Mouse (Mus musculus) stomach, postnatal 0 days (tissue): Measurements from ENCODE around the gene Pdss2. TPM values are rescaled to one million over a fixed set of nuclear protein-coding genes. Genes with fewer than 3 reads are reported as not detected.

Experiments used
- ATAC-seq: fragments of 200-750 bp; cut with Nextera tagmentation; 2 replicates; pipeline ENCODE4 v1.8.0; 2017; ENCODE audit not compliant: low FRiP score, low TSS enrichment
- DNase-seq: peaks from one replicate; pipeline ENCODE4 v3.0.0-alpha.2; 2016; ENCODE audit warnings: low spot score
- H3K27ac ChIP-seq: fragments of 300-500 bp; sonication (generic); replicated peaks from 2 replicates; pipeline ENCODE4 v1.5.1; 2014; ENCODE audit warnings: mild to moderate bottlenecking, control low read depth
- H3K27me3 ChIP-seq: fragments of 300-500 bp; sonication (generic); 2 replicates; pipeline ENCODE4 v1.6.1; 2014; ENCODE audit warnings: low read length; ENCODE audit not compliant: control insufficient read depth, insufficient read depth
- H3K36me3 ChIP-seq: fragments of 300-500 bp; sonication (generic); 2 replicates; pipeline ENCODE4 v1.6.1; 2014; ENCODE audit warnings: low read length, mixed read lengths; ENCODE audit not compliant: control insufficient read depth, insufficient read depth
- H3K4me1 ChIP-seq: fragments of 300-500 bp; sonication (generic); replicated peaks from 2 replicates; pipeline ENCODE4 v1.6.1; 2014; ENCODE audit warnings: antibody characterized with exemption; ENCODE audit not compliant: control insufficient read depth, insufficient read depth
- H3K4me2 ChIP-seq: fragments of 300-500 bp; sonication (generic); replicated peaks from 2 replicates; pipeline ENCODE4 v1.6.1; 2014; ENCODE audit warnings: low read depth, mild to moderate bottlenecking, control low read depth, moderate library complexity
- H3K4me3 ChIP-seq: fragments of 300-500 bp; sonication (generic); 2 replicates; pipeline ENCODE4 v1.5.1; 2014; ENCODE audit warnings: low read depth, low read length, control low read depth
- H3K9ac ChIP-seq: fragments of 300-500 bp; sonication (generic); 2 replicates; pipeline ENCODE4 v1.6.1; 2014; ENCODE audit warnings: mild to moderate bottlenecking, low read length, control low read depth, mixed read lengths
- H3K9me3 ChIP-seq: fragments of 300-500 bp; sonication (generic); 2 replicates; pipeline ENCODE4 v1.6.1; 2016; ENCODE audit warnings: low read length; ENCODE audit not compliant: control insufficient read depth
- CTCF ChIP-seq: IDR thresholded peaks from 2 replicates; pipeline ENCODE4 v1.5.1; 2016; ENCODE audit warnings: antibody characterized with exemption, low read depth, mild to moderate bottlenecking, moderate library complexity
- EP300 ChIP-seq: optimal IDR thresholded peaks from 2 replicates; pipeline ENCODE3; 2016; ENCODE audit warnings: antibody characterized with exemption
- WGBS: fragments of 180-500 bp; shearing (Covaris S2); extraction: QIAGEN DNeasy Blood & Tissue Kit; methylation state at CpG from one replicate; pipeline ENCODE4 v1.1.7; 2014; 5-methylcytosine and 5-hydroxymethylcytosine counted together
- polyA plus RNA-seq: library from polyadenylated mRNA; unstranded; fragments of >200 nt; fragmentation: Nextera tagmentation; extraction: Ambion mirVana; gene quantifications from 2 replicates; pipeline ENCODE4 v1.2.1, GENCODE M21; 2015

The Pdss2 gene
- polyA plus RNA-seq, 1 experiment from 2014 or later = 6.2 TPM

GRCm38 (mm10) chr10:43365909-43366308 lies 144.6 kb downstream of the Pdss2 start:
- Histone ChIP-seq H3K27ac (no peak overlapping the region), H3K4me2 (no peak overlapping the region), H3K9ac (no peak overlapping the region), H3K27me3 (no peaks in the 10 kb centered on the region), H3K36me3 (no peaks in the 10 kb centered on the region), H3K4me1 (no peaks in the 10 kb centered on the region), H3K4me3 (no peak overlapping the region), H3K9me3 (no peaks in the 10 kb centered on the region)
- DNase-seq (no peak), ATAC-seq (0 out of 2 replicates have a peak, but pooled peaks have one; percentile 18)
- TF ChIP-seq EP300 (no peak), CTCF (no peak)
- 90% methylated on average over 4 of the region's 4 CpGs for WGBS

- H3K9ac ChIP-seq = no peak overlapping the region
- H3K27me3 ChIP-seq = no peaks in the 10 kb centered on the region
- H3K4me1 ChIP-seq = no peaks in the 10 kb centered on the region
- no peaks in the 10 kb centered on the region for H3K36me3 ChIP-seq
- H3K4me2 ChIP-seq = no peak overlapping the region
- H3K4me3 ChIP-seq = no peak overlapping the region
- H3K27ac ChIP-seq = no peak overlapping the region
- H3K9me3 ChIP-seq = no peaks in the 10 kb centered on the region
- WGBS = 90% methylated on average over 5 of the region's 5 CpGs
- ATAC-seq (no peak), DNase-seq (no peak)
- TF ChIP-seq CTCF = no peak
These were observed 147.3 kb downstream of the Pdss2 start for GRCm38 (mm10) chr10:43368611-43369010.

DNA sequence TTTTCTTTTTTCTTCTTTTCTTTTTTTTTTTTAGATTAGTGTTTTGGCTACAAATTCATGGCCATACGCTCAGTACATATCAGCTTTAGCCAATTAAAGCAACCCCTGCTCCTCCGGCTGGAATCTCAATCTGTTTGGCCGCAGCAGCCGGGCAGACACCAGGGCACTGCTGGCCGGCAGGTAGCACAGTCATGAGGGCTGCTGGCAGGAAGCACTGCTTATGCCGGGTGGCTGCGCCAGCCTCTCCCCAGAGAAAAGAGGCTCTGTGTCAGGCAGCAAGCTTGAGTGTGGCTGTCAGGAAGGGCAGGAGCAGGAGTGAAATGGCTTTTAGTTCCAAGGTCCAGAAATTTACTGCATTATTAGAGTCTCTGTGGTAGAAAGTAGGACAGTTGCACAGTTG lies 151.0 kb downstream of the Pdss2 start:
- DNase-seq = no peak
- Histone ChIP-seq H3K9ac (no peak overlapping the region), H3K27ac (no peak overlapping the region), H3K36me3 (no peaks in the 10 kb centered on the region), H3K27me3 (no peaks in the 10 kb centered on the region), H3K9me3 (no peaks in the 10 kb centered on the region), H3K4me1 (no peaks in the 10 kb centered on the region), H3K4me2 (no peak overlapping the region), H3K4me3 (no peak overlapping the region)
- ATAC-seq = no peak
- no peak for TF ChIP-seq CTCF
- no peak for TF ChIP-seq EP300
- 77% methylated on average over 7 of the region's 7 CpGs for WGBS

DNA sequence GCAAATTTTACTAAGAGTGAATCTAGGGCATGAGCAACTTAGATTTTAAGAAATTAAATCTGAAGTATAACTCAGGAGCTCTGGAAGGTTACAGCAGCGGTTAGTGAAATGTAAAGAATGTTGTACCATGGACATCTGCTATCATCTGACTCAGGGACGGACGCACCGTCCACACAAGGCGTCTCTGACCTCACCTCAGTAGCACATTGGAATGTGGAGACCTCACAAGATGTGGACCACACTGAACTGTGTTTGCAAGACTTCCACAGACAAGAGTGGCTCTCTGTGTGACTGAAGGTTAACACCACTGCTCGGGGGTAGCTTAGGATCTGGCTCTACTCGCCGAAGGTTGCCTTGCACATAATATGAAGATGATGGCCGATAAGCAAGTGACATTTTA lies 151.7 kb downstream of the Pdss2 start:
- no peak overlapping the region for H3K27ac ChIP-seq
- DNase-seq = no peak

DNA sequence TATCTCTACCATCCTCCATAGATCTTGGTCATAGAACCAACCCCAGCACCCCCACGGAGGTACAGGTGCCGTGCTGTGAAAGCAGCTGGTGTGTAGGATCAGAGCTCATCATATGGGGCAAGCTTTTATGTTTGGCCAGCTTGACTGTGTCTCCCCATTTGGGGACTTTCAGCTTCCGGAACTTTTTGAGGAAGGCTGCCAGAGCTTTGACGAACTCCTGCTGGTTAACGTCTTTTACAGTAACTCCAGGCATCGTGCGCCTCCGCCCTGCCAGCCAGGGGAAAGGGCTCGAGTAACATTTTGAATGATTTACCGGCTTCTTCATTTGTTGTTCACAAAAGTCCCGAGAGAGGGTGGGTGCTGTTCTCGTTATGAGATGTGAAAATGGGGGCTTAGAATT lies 152.4 kb downstream of the Pdss2 start:
- H3K36me3 ChIP-seq = no peaks in the 10 kb centered on the region
- no peak for ATAC-seq
- no peak overlapping the region for H3K4me3 ChIP-seq
- H3K9ac ChIP-seq = no peak overlapping the region
- no peak overlapping the region for H3K27ac ChIP-seq
- TF ChIP-seq EP300 = no peak
- no peak for TF ChIP-seq CTCF
- H3K9me3 ChIP-seq = no peaks in the 10 kb centered on the region
- no peaks in the 10 kb centered on the region for H3K27me3 ChIP-seq
- no peak for DNase-seq
- no peak overlapping the region for H3K4me2 ChIP-seq
- WGBS = 45% methylated on average over 12 of the region's 12 CpGs
- H3K4me1 ChIP-seq = no peaks in the 10 kb centered on the region

More for the DNA sequence above, 151.7 kb downstream of the Pdss2 start:
- Histone ChIP-seq H3K27me3 (no peaks in the 10 kb centered on the region), H3K36me3 (no peaks in the 10 kb centered on the region), H3K4me1 (no peaks in the 10 kb centered on the region), H3K4me2 (no peak overlapping the region), H3K9me3 (no peaks in the 10 kb centered on the region), H3K9ac (no peak overlapping the region), H3K4me3 (no peak overlapping the region)
- ATAC-seq = no peak
- 82% methylated on average over 9 of the region's 9 CpGs for WGBS
- no peak for TF ChIP-seq CTCF
- no peak for TF ChIP-seq EP300

DNA sequence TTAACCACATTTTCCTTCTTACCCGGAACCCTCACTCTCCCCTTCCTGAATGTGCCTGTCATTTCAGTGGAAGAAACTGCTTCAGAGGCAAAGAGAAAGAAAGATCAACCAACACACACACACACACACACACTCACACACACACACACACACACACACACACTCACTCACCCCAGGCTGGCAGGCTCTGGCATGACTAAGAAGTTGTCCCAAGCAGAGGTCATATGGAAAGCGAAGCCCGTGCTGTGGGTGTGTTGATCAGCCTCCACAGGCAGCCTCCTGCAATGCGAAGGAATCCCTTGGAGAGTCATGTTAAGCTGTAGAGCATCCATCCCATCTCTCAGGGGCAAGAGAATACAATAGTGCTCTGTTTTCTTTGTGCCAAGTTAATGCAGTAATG lies 154.0 kb downstream of the Pdss2 start:
- ATAC-seq (no peak), DNase-seq (peak; percentile 18)
- H3K4me1 ChIP-seq = no peaks in the 10 kb centered on the region
- no peak overlapping the region for H3K4me3 ChIP-seq
- H3K27ac ChIP-seq = no peak overlapping the region
- H3K9ac ChIP-seq = no peak overlapping the region
- no peak for TF ChIP-seq CTCF
- no peak for TF ChIP-seq EP300
- no peaks in the 10 kb centered on the region for H3K27me3 ChIP-seq
- 74% methylated on average over 4 of the region's 4 CpGs for WGBS
- H3K4me2 ChIP-seq = no peak overlapping the region
- H3K36me3 ChIP-seq = no peaks in the 10 kb centered on the region
- H3K9me3 ChIP-seq = no peaks in the 10 kb centered on the region
